Mouse (Mus musculus) right cerebral cortex, postnatal 10 days (tissue): ENCODE measurements around the gene Adgrf4.

Source experiments
- DNase-seq, 2 experiments: peaks; one replicate each; pipeline ENCODE4 v3.0.0; 2021; ENCODE audit warnings: low spot score in 2 of 2

Adgrf4 gene

DNA sequence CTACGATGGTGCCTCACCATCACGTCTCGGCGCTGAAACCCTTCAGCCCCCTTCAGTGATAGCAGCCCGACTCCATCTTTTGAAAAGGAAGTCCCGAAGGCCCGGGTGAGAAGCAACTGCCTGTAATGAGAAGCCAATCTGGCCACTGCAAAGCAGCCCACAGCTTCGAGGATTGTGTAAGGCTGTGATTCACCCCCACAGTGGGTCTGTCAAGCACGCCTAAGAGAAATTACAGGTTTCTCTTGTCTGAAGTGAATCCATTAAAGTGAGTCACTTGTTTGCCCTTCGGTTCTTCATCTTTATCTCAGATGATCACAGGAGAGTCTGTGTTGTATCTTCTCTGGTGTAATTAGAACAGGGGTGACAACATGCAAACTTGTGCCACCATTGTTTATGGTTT lies at the start of gene Adgrf4:
Adgrf4 (minus strand) TSS at position 149 of the 400 bp plus-strand sequence.
- DNase-seq: no peak

DNA sequence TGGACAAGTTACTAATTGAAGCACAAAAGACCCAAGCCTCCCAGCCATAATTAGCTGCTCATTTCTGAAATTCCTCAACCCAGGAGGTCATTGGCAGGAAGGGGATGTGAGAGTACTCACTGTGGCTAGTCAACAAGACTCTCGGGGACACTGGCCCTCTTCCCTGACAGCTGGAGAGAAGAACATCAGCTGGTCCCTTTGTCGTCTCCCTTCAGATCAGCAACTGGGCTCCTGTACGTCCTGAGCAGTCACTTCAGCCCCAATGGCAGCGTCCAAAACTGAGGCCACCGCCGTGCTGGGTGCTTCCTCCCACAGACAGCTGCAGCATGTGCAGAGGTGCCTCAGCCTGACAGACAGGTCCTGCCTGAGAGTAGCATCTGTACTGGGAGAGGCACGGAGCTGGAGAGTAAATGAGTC lies 49.7 kb upstream of the Adgrf4 start, which contains the start of gene Adgrf2:
Adgrf2 (minus strand) TSS at position 379 of the 417 bp plus-strand sequence.
- DNase-seq: no peak

DNA sequence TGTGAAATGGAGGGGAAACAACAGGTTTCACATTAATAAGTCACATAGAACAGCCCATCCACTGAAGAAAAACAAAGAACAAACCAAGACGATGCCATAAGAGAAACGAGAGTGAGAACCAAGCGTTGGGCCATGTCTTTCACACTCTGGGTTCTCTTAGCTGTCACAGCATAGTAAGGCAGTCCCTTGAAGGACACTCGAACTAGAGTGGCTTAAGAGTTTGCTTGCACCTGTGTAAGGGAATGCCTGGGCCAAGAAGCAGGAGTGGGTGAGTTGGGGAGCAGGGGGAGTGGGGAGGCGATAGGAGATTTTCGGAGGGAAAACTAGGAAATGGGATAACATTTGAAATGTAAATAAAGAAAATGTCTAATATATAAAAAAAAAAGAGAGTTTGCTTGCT lies 46.7 kb upstream of the Adgrf4 start:
- DNase-seq: no peak

DNA sequence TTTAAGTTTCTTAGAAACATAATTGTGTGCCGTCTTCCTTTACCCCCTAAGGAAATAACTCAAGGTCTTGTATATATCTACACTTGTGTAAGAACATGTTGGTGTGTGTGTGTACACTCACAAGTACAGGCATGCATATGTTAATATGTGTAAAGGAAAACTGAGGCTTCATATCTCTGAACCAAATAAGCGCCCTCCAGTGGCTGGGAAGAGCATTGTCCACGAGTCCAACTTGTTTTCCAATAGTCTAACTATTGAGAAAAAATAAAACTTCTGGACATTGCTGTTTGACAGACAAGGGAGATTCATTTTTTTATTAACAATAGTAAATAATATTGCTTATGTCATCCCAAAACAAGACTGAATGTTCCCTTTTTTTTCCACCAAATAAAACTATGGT lies 25.1 kb upstream of the Adgrf4 start:
- no peak for DNase-seq

DNA sequence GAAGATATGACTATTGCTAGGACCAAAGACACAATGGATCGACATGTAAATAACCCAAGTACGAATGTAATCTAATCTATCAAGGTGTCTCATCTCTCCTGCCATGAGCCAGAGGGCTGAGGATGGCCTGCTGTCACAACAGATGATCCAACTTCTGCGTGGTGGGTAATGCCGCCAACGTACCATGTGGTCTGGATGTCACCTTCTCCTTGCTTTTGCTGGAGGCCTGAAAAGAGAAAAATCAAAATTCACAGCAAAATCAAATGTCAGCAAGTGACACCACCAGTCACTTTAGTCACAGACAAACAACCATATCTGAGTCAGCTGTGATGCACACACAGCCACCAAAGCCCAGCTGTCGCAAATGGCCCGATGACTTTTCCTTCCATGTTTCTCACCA lies 22.9 kb upstream of the Adgrf4 start:
- peak in 1 of 2 experiments; percentile 30 for DNase-seq

DNA sequence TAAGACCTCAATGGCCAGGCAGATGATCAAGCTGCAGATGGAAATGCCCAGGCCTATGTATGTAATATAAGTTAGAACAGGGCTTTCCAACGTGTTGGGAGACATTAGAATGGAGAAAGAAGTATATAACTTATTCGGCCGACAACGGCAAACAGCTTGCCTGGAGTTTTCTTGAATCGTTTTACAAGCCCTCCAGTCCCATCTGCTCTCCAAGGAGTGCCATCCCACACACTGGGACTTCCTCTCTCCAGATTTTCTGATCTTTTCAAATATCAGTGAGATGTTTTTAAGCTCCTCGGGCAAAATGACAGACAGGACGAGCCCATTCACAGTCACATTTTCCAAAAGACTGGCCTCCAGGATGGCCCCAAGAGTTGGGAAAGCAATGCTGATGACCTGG lies 18.6 kb upstream of the Adgrf4 start:
- peak; percentile 62 to 73 for DNase-seq

DNA sequence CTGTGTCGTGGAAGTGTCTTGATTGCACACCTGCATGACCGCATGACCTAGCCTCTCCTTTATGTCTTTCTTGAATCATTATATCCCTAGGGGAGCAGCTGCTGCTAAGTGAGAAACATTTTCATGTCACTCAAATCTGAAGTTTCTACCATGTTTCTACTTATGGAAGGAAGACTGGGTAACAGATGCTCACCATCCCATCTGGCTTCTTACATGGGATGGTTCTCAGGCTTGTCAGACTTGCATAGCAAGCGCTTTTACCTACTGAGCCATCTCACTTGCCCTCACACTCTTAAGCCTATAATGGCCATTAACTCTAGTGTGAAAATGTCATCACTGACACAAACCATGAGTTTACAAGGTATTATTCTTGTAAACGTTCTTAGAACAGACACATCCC lies 13.5 kb upstream of the Adgrf4 start:
- no peak for DNase-seq

DNA sequence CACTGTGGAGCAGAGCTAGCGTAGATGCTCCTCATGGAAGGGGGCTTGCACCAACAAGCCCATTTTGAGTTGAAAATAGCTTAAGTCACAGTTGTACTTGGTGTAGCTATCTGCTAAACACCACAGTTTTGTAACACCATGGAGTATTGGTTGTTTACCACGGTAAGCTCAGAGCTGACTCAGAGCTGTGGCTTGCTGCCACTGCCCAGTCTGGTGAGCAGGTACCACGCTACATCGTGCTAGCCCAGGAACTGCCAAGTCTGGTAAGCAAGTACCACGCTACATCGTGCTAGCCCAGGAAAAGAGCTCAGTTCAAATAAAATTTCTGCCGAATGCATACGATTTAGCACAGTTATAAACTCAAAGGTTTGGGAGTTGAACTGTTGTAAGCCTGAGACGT lies 10.1 kb upstream of the Adgrf4 start:
- no peak for DNase-seq

DNA sequence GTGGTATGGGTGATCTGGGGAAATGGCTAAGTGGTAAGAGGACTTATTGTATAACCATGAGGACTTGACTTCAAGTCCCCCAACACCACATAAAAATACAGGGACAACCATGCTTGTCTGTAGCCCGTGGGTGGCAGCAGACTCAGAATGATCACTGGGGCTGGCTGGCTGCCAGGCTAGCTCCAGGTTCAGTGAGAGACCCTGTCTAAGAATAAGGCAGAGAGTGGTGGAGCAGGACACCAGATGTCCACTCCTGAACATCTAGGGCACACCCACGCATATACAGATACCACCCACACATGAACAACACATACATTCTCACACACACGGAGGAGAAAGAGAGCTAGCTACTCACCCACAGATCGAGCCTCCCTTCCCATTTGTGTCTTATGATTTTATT lies 2.6 kb upstream of the Adgrf4 start:
- DNase-seq: peak; percentile 37 to 51

DNA sequence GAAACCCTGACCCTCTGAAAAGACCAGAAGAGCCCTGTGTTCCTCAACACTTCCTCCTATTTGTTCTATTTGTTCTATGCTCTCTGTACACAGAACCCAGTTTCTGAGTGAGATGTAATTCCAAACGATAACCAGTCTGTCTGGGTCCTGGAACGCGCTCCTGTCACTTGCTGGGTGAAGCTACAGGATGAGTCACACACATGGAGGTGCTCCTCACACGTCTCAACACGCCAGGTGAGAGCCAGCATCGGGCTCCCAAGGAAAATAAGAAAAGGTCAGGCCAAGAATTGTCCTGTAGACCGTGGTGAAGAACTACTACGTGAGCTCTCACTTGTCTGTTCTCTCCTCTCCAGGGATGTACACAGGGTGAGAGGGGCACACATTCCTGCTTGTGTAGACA lies 1.6 kb downstream of the Adgrf4 start:
- no peak for DNase-seq

DNA sequence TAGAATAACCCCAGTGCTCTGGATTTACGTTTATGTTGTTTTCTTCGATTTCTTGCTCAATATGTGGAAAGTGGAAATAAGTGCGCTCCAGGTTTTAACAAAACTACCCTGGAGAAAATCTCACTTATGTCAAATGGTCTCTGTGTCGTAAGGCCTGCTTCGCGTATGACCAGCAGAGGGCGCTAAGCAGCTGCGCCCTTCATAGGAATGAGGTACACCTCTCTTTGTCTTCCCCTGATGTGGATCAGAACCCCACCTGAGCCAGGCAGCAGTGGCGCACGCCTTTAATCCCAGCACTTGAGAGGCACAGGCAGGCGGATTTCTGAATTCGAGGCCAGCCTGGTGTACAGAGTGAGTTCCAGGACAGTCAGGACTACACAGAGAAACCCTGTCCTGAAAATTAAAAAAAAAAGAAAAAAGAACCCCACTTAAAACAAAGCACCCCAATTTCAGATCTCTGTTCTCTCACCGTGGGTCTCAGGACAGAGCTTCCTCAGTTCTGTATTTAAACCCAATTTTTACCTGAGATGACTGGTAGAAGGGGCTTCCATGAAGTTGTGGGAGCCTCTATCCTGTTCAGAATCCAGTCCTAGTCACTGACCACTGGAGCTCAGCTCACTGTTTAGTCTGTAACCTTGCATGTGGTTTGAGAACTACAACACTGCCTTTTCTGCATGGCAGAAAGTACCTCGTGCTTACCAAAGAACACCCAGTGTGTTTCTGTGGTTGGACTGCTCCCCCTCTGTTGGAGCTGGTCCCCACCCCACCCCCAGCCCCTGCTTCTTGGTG lies 33.3 kb downstream of the Adgrf4 start:
- peak; percentile 21 to 24 for DNase-seq

DNA sequence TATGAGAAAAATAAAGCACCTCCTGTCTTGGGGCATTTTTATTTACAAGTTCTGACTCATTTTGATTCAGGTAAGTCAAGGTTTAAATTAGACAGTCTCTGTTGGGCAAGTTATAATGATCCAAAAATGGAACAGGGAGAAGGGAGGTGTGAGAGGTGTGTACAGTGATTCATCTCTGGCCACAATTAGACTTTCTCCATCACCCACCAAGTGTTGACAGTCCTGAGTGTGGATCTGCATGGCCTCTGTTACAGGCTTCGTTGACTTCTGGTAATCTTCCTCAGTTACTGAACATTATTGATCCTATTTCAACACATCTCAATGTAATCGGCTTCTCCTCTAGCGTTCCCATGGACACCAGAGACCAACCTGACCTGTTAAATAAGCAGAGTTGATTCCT lies 48.7 kb downstream of the Adgrf4 start:
- DNase-seq: no peak

DNA sequence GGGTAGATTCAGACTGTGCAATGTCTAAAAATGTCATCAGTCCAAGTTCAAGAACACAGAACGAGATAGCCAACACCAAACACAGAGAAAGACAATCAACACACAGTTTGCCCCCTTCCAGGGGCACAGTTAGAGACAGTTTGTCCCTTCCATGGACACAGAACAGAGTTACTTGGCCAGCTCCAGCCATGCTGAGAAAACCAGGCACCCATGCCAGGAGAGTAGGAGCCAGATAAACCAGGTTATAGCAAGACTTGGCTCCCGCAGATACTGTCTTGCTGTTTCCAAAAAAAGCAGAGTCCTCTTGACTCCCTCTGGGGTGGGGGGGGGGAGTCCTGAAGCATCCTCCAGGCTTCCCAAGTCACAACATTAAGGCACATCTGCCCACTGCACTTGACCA lies 61.9 kb downstream of the Adgrf4 start:
- no peak for DNase-seq

DNA sequence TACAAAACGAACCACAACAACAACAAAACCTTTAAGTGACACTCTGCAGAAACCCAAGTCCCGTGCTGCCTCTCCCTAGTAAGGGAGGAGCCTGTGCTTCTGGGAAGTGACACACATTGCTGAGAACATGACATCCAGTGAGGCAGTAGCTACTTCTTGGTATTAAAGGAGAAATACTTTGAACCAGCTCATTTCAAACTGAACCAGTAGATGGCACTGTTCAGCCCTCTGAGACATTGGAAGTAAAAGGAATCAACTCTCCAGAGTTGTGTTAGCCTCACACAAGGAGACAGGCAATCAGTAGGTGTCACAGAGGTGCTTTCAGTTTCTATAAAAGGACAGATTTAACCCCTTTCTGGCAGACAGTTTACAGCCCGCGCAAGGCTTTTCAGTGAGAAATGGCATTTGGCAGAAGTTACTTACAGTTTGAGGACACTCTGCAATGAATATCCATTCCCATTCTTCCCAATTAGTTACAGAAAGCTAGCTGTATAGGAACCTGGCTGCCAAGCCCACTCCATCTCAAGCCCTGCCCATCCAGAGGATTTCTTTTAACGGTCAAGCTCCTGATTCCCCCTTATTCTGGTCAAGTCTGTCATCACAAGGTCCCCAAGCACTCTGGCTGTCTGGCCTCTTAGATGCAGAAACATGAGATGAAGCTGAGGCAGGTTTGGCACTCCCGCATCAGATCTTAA lies 78.9 kb downstream of the Adgrf4 start:
- DNase-seq: peak; percentile 67

DNA sequence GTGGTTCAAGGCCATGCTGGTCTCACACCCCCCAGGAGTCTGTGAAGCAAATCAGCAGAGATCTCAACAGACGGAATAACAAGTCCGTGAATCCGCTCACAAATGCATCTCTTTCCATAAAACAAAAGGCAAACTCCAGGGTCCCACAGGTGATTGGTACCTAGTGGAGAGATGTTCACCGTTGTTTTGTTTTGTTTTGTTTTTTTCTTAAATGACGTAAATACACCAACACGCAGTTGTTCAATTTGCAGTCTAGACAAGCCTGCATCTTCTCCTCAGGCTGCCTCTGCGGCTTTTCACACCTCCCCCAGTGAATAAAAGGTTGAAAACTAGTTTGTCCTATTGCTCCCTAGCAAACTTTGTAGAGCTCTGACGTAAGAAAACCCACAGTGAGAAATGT lies 80.8 kb downstream of the Adgrf4 start, which contains the start of gene Opn5:
Opn5 (minus strand) TSS at position 101 of the 400 bp plus-strand sequence.
- DNase-seq: no peak

DNA sequence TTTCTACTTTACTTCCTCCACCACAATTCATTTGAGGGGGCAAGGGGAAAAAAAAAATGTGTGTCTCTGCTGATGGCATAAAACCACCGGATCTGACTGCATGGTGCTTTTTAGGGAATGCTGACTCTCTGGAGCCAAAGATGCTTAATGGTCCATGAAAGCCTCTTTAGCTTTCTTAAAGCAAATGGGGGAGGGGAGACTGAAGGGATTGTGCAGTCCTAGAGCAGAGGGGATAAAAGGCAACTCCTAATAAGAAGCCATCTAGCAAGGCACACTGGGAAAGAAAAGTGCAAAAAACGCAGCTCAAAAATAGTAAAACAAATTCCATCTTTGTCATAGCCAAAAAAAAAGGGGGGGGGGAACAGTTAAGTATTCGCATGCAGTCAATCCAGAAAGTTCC lies 83.8 kb downstream of the Adgrf4 start:
- DNase-seq: no peak
